Mouse (Mus musculus) hindbrain, embryonic 11.5 days (tissue): ENCODE measurements at regions not wholly inside any gene's neighbourhood (a gene's known extent, or its start where the extent isn't known, plus 50 kb on each side); places are given as distances from the start of the nearest gene placed in this dataset.

Experiments
- ATAC-seq: fragments of 200-750 bp; cut with Nextera tagmentation; 2 replicates; pipeline ENCODE4 v1.8.0; 2017; ENCODE audit warnings: mild to moderate bottlenecking, moderate TSS enrichment, moderate library complexity; ENCODE audit not compliant: low FRiP score
- DNase-seq: peaks from one replicate; pipeline ENCODE4 v3.0.0-alpha.2; 2015; ENCODE audit warnings: low spot score
- H3K27ac ChIP-seq: fragments of 300-500 bp; sonication (generic); 2 replicates; pipeline ENCODE4 v1.5.1; 2014; ENCODE audit warnings: mild to moderate bottlenecking, low read depth, low read length
- H3K27me3 ChIP-seq: fragments of 300-500 bp; sonication (generic); 2 replicates; pipeline ENCODE4 v1.6.1; 2014; ENCODE audit warnings: mild to moderate bottlenecking, low read length, moderate library complexity, mixed read lengths; ENCODE audit not compliant: control insufficient read depth, insufficient read depth
- H3K36me3 ChIP-seq: fragments of 300-500 bp; sonication (generic); 2 replicates; pipeline ENCODE4 v1.6.1; 2014; ENCODE audit warnings: mild to moderate bottlenecking, low read length, moderate library complexity, mixed read lengths; ENCODE audit not compliant: control insufficient read depth, insufficient read depth
- H3K4me1 ChIP-seq: fragments of 300-500 bp; sonication (generic); replicated peaks from 2 replicates; pipeline ENCODE4 v1.6.1; 2014; ENCODE audit warnings: low read length, mixed read lengths; ENCODE audit not compliant: control insufficient read depth, insufficient read depth
- H3K4me2 ChIP-seq: fragments of 300-500 bp; sonication (generic); replicated peaks from 2 replicates; pipeline ENCODE4 v1.6.1; 2014; ENCODE audit warnings: mild to moderate bottlenecking, low read depth, low read length
- H3K4me3 ChIP-seq: fragments of 300-500 bp; sonication (generic); 2 replicates; pipeline ENCODE4 v1.5.1; 2014; ENCODE audit warnings: low read depth, low read length
- H3K9ac ChIP-seq: fragments of 300-500 bp; sonication (generic); 2 replicates; pipeline ENCODE4 v1.6.1; 2014; ENCODE audit warnings: low read depth, low read length
- H3K9me3 ChIP-seq: fragments of 300-500 bp; sonication (generic); 2 replicates; pipeline ENCODE4 v1.6.1; 2016; ENCODE audit warnings: low read length; ENCODE audit not compliant: control insufficient read depth
- WGBS: fragments of 180-500 bp; shearing (Covaris S2); extraction: QIAGEN DNeasy Blood & Tissue Kit; methylation state at CpG from one replicate; pipeline ENCODE4 v1.1.7; 2014; 5-methylcytosine and 5-hydroxymethylcytosine counted together

DNA sequence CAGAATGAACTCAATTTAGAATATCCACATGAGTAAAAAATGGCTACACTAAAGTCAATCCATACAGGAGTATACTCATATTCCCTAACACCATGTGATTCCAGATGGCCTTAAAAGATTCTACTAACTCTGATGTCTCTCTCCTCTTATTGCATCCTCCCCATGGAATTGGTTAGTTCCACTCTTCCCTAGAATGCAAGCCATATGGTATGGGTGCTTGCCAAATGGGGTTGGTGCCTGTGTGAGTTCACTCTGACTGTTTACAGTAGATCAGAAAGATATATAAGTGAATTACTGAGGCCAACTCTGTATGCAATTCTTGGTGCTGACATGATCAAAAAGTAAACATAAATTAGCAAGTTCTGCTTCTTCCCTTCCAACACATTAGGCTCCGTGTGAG is 1558.2 kb upstream of the Cdh9 start:
- DNase-seq: no peak
- H3K9me3 ChIP-seq: no peaks in the 10 kb centered on the region

DNA sequence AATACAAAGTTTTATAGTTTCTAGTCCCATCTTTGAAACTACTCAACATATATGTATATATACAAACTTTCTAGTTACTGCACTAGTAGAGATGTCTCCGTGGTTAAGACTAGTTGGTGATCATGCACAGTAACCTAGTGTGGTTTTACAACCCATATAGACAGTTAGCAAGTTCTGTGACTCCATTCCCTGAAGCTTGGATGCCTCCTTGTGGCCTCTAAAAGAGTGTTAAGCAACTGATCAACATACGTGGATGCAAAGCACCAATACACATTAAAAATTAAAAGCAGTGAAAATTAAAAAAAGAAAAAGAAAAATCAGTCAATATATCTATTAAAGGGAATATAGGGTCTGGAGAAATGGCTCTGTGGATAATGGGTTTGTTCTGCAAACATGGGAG is 1508.3 kb upstream of the Cdh9 start:
- WGBS: 63% methylated on average over 2 of the region's 2 CpGs
- Histone ChIP-seq H3K4me2 (no peak overlapping the region), H3K4me3 (no peak overlapping the region), H3K9ac (no peak overlapping the region), H3K27me3 (no peaks in the 10 kb centered on the region), H3K36me3 (no peaks in the 10 kb centered on the region), H3K9me3 (no peaks in the 10 kb centered on the region), H3K4me1 (no peaks in the 10 kb centered on the region), H3K27ac (no peak overlapping the region)
- ATAC-seq: no peak; the same call in 1 of the 2 replicates
- no peak for DNase-seq

More for the DNA sequence above, 1558.2 kb upstream of the Cdh9 start:
- Histone ChIP-seq H3K36me3 (no peaks in the 10 kb centered on the region), H3K4me2 (no peak overlapping the region), H3K27me3 (no peaks in the 10 kb centered on the region), H3K4me3 (no peak overlapping the region), H3K4me1 (no peaks in the 10 kb centered on the region), H3K9ac (no peak overlapping the region), H3K27ac (no peak overlapping the region)
- 93% methylated on average over 1 of the region's 1 CpGs for WGBS
- no peak for ATAC-seq

DNA sequence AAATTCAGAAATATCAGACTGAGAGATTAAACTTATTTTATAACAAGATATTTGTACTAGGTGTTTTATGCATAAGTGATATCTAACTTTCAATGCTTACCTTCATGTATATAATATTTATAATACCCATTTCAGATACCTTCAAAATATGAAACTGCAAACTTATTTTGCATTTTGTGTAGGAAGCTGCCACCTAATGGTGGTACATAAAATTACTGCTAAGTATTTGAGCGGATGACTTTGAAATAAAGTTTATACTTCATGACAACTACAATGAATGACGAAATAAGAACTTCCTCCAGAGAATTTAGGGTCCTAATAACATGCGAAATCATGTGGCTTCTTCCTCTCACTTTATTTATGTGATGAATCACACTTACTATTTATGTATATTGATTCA is 1498.6 kb upstream of the Cdh9 start:
- Histone ChIP-seq H3K36me3 (no peaks in the 10 kb centered on the region), H3K9ac (no peak overlapping the region), H3K27ac (no peak overlapping the region), H3K4me3 (no peak overlapping the region), H3K27me3 (no peaks in the 10 kb centered on the region), H3K4me1 (no peaks in the 10 kb centered on the region), H3K4me2 (no peak overlapping the region), H3K9me3 (no peaks in the 10 kb centered on the region)
- no peak for DNase-seq
- WGBS: 73% methylated on average over 3 of the region's 3 CpGs
- no peak for ATAC-seq

DNA sequence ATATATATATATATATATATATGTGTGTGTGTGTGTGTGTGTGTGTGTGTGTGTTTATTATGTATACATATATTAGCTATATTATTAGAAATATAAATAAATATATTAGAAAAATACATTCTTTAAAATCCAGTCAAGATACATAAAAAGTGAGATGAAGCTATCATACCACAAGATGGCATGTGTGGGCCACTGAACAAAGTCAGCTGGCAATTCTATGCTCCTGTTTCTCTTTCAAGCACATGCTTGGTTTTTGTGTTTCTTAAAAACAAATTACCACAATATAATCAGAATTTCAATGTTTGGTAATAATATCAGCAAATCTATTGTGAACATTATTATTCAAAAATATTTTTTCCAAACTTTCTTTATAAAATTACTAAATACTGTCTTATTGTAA is 1490.2 kb upstream of the Cdh9 start:
- no peak overlapping the region for H3K4me2 ChIP-seq
- H3K27me3 ChIP-seq: no peaks in the 10 kb centered on the region
- no peaks in the 10 kb centered on the region for H3K9me3 ChIP-seq
- no peaks in the 10 kb centered on the region for H3K4me1 ChIP-seq
- no peak overlapping the region for H3K9ac ChIP-seq
- no peak for ATAC-seq
- peak; percentile 34 for DNase-seq
- no peaks in the 10 kb centered on the region for H3K36me3 ChIP-seq
- no peak overlapping the region for H3K27ac ChIP-seq
- no peak overlapping the region for H3K4me3 ChIP-seq
